Mouse (Mus musculus) brain, embryonic 14.5 days (tissue): ENCODE results near the gene Slc44a5. TPM values are rescaled to one million over a fixed set of nuclear protein-coding genes. Genes with fewer than 3 reads are reported as not detected.
"Not testable (repeated sequence)": the region's sequence is repeated elsewhere in the genome, so short reads cannot be mapped to it uniquely, and the experiment has no call there.

Experiments used
- DNase-seq: peaks from one replicate; pipeline ENCODE4 v3.0.0-alpha.2; 2011; ENCODE audit warnings: low read depth
- CTCF ChIP-seq: fragments of 200-500 bp; IDR thresholded peaks from 2 replicates; pipeline ENCODE4 v1.5.1; 2012; ENCODE audit warnings: inconsistent platforms, mild to moderate bottlenecking, moderate library complexity, borderline replicate concordance; ENCODE audit not compliant: insufficient read depth, insufficient read length; ENCODE audit errors: extremely low read depth
- POLR2A ChIP-seq: fragments of 200-500 bp; IDR thresholded peaks from 2 replicates; pipeline ENCODE4 v1.6.1; 2012; ENCODE audit warnings: mild to moderate bottlenecking, inconsistent platforms, borderline replicate concordance; ENCODE audit not compliant: poor library complexity, insufficient read depth, insufficient read length, severe bottlenecking; ENCODE audit errors: extremely low read depth
- polyA plus RNA-seq: library from polyadenylated mRNA; depleted of rRNA; stranded (reverse); fragments of >200 nt; gene quantifications from 2 replicates; pipeline ENCODE4 v1.2.3, GENCODE M21; 2012

Gene Slc44a5
- polyA plus RNA-seq, 1 experiment: 19.6 TPM

- TF ChIP-seq CTCF: no peak
- no peak for TF ChIP-seq POLR2A
- no peak for DNase-seq
Measured at GRCm38 (mm10) chr3:154134701-154135100, 161.5 kb downstream of the Slc44a5 start.

GRCm38 (mm10) chr3:154136501-154136900 lies 163.3 kb downstream of the Slc44a5 start:
- DNase-seq: no peak
- TF ChIP-seq CTCF (no peak), POLR2A (no peak)

- peak; percentile 78 for DNase-seq
- no peak for TF ChIP-seq POLR2A
Measured at GRCm38 (mm10) chr3:154141346-154141745, 168.1 kb downstream of the Slc44a5 start.

- DNase-seq: no peak
- TF ChIP-seq POLR2A: no peak
- no peak for TF ChIP-seq CTCF
Measured at GRCm38 (mm10) chr3:154142618-154143017, 169.4 kb downstream of the Slc44a5 start.

GRCm38 (mm10) chr3:154145750-154146149 lies 172.5 kb downstream of the Slc44a5 start:
- peak; percentile 56 for DNase-seq
- TF ChIP-seq CTCF (no peak), POLR2A (no peak)

- peak; percentile 58 for DNase-seq
- TF ChIP-seq POLR2A (no peak), CTCF (no peak)
Measured at GRCm38 (mm10) chr3:154149778-154150177, 176.5 kb downstream of the Slc44a5 start.

GRCm38 (mm10) chr3:154153541-154153940 lies 180.3 kb downstream of the Slc44a5 start:
- not testable (repeated sequence) for DNase-seq

GRCm38 (mm10) chr3:154165882-154166281 lies 192.6 kb downstream of the Slc44a5 start:
- no peak for TF ChIP-seq POLR2A
- no peak for TF ChIP-seq CTCF
- no peak for DNase-seq

- DNase-seq: peak; percentile 94
- TF ChIP-seq POLR2A (no peak), CTCF (no peak)
Measured at GRCm38 (mm10) chr3:154171881-154172592, 198.8 kb downstream of the Slc44a5 start.

GRCm38 (mm10) chr3:154172593-154172965 lies 199.3 kb downstream of the Slc44a5 start:
- TF ChIP-seq POLR2A (no peak), CTCF (no peak)
- DNase-seq: no peak

GRCm38 (mm10) chr3:154173556-154173955 lies 200.3 kb downstream of the Slc44a5 start:
- TF ChIP-seq CTCF (no peak), POLR2A (no peak)
- peak; percentile 47 for DNase-seq

- TF ChIP-seq CTCF (no peak), POLR2A (no peak)
- no peak for DNase-seq
Measured at GRCm38 (mm10) chr3:154174031-154174430, 200.8 kb downstream of the Slc44a5 start.

GRCm38 (mm10) chr3:154174766-154175165 lies 201.5 kb downstream of the Slc44a5 start:
- DNase-seq: no peak

More at GRCm38 (mm10) chr3:154174766-154175165, 201.5 kb downstream of the Slc44a5 start:
- TF ChIP-seq CTCF: no peak
- TF ChIP-seq POLR2A: no peak
